Mouse (Mus musculus) urinary bladder, adult 18-20 months (tissue): Measurements from ENCODE around the gene Exosc2.
"Not testable (repeated sequence)": the region's sequence is repeated elsewhere in the genome, so short reads cannot be mapped to it uniquely, and the experiment has no call there.

Experiments
- DNase-seq, 2 experiments: peaks; one replicate each; pipeline ENCODE4 v3.0.0; 2022; ENCODE audit warnings: low spot score in 2 of 2, mixed read lengths in 2 of 2

The Exosc2 gene

DNA sequence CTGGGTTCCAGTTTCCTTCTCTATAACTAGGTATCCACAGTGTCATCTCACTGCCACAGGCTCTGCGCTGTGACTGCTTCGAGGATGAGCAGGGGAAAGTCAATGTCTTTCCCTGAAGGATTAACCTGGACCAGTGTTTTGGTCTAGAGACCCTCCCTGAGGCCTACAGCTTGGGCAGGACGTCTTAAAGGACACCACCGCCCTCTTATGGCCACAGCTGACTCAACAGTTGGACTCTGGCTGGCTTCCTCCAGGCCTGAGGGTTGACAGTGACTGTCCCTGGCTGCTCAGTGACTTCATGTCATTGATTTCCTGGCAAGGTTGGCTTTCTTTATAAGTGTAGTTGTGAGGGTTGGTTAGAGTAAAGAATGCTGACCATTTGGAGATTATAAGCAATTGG, 3.2 kb upstream of the Exosc2 start:
- DNase-seq, result no peak

DNA sequence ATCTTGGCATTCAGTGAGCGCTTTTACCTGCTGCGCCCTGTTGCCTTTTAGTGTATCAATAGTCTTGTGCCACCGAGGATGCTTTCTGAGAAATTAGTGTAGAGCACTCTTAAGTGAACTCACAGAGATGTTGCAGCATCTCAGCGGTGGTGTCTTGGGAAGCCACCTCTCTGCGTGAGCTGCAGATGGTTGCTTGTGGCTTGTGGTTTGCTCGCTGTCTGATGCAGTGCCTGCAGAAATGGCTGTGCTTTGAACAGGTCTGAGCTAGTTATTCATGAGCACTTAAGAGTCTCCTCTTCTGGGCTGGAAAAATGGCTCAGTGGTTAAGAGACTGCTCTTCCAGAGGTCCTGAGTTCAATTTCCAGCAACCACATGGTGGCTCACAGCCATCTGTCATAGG, 8.1 kb downstream of the Exosc2 start:
- DNase-seq, result no peak

GRCm38 (mm10) chr2:31681051-31681707, 10.7 kb downstream of the Exosc2 start:
- DNase-seq, result not testable (repeated sequence)

GRCm38 (mm10) chr2:31681731-31682235, 11.3 kb downstream of the Exosc2 start:
- DNase-seq, result no peak

- DNase-seq, result peak; percentile 27 to 37
Observed at GRCm38 (mm10) chr2:31683666-31684065, 13.2 kb downstream of the Exosc2 start.

DNA sequence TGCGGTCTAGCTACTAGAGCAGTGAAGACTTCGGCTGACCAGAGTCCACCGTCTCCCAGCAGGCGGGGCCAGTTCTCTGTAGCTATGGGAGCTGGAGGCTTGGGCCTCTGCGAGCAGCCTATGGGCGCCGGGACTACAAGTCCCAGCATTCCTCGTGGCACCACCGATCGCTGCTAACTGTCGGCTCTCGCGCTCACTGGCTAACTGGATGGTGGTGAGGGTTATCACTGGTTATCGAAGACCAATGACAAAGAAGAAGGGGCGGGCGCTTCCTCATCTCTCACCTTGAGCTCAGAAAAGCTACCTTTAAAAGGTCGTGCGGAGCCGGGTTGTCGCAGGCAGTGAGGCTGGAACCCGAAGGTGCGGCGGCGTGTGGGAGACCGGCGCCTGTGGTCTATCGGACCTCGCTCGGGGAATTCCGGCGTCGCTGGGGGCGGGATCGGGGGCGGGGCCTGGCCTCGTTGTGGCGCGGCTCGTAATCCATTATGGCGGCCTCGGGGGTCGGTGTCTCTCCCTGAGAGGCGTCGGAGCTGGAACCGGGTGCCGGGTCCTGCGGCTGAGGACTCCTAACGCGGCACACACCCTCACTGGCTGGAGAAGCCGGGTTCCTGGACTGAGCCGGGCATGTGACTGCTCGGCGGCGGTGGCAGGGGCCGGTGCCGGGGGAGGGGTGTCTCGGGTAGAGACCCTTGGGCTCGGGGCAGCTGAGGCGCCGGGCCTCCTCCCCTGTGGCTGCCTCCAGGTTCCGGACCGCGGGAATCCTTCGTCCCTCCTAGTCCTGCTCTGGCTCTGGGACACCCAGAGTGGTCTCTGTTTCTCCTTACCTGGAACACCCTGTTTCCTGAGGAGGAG, 17.8 kb downstream of the Exosc2 start, which contains the start of gene Abl1:
Gene Abl1 (plus strand): TSS at position 303 of the 852 bp plus-strand sequence.
- DNase-seq, result peak; percentile 85 to 95

- peak in 1 of 2 experiments; percentile 28 for DNase-seq
Observed at GRCm38 (mm10) chr2:31689045-31689444, 18.5 kb downstream of the Exosc2 start.

DNA sequence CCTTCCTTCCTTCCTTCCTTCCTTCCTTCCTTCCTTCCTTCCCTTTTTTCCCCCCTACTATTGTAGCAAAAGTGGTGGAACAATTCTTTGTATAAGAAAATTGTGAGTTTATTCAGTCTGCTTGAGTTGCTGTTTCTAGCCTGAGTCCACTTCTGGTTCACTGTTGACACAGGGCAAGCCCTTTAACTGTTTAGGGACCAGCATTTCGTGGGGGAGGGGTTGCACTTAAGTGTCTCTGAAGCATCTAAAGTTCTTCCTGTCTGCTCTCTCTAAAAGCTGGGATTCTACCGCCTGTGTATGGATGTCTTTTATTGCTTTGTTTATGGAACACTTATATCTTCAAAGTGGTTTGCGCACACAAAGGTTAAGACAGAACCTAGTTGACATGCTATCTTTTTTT, 19.5 kb downstream of the Exosc2 start:
- no peak for DNase-seq

DNA sequence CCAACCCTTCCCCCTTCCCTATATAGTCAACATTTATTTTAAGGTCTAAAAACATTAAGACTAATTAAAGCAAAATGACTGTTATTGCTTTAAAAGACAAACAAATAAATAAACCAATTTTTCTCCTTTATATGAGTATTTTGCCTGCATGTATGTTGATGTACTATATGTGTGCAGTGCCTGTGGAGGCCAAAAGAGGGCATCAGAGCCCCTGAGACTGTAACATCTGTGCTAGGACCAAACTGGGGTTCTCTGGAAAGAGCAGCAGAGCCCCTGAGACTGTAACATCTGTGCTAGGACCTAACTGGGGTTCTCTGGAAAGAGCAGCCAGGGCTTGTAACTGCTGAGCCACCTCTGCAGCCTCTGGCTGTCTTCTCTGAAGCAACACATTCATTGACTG, 27.7 kb downstream of the Exosc2 start:
- no peak for DNase-seq

DNA sequence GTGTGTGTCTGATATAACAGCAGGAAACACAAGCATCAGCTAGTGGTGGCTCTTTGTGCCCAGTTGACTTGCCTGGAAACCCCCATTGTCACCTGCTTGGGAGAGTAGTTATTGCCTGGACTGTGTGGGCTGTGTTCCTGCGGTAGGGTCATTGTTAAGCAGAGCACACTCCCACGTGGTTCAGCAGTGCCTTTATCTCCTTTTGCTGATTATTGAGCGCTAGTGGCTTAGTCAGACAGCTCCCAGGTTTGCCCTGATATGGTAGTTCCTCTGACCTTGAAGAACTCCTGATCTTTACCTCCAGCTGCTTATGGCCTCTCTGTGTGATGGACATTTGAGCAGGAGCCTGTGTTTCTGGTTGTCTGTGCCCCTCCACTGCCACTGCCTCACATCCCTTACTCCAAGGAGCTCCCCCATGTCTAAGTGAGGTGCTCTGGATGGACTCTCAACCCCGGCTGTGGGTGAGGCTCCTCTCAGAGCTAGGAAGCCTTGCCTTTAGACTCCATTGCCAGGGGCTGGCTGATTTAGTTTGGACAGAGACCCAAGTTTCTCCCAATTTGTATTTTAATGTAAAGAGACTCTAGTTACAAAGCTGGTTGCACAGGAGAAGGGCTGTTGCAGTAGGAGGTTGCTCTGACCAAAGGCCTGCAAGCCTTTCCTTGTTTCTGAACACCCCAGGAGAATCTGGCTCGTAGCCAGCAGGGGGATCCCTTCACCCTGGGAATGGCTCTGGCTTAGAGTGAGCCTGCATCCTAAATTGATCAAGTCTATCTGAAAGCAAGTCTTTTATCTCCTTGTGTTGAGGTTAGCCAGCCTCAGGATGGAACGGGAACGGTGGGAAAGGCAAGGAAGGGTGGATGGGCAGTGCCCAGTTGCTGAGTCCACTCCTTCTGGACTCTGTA, 30.3 kb downstream of the Exosc2 start:
- no peak for DNase-seq

DNA sequence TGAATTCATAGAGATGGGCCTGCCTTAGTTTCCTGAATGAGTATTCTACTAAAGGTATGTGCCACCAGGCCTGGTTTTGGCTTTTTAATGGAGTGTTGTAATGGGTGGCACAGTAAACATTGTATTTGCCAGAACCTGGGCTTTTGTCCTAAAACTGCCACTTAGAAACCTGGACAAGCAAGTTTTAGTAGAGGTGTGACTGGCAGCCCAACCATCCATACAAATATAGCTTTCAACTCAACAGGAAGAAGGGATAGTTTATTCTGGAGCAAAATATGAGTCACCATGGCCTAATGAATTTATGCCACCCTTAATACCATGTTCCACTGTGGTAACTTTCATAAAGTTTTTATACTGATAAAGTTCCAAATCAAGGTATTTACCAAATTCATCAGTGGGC, 32.7 kb downstream of the Exosc2 start:
- DNase-seq, result no peak

DNA sequence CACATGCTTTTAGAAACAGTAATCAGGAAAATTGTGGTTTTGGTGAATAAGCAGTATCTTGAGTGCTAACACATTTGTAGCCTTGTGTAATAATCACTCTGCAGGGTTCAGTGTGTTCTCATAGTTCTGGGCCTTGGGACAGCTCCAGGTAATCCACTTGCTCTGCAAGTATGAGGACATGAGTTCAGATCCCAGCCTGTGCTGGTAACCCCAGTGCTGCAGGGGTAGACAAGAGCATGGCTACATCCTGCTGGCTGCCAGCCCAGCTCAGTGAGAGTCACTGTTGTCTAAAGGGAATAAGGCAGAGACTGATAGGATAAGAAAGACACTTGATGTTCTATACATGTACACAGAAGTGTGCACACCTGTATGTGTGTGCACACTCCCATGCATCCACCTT, 35.4 kb downstream of the Exosc2 start:
- no peak for DNase-seq

- DNase-seq, result no peak
Observed at GRCm38 (mm10) chr2:31706531-31706930, 36.0 kb downstream of the Exosc2 start.

DNA sequence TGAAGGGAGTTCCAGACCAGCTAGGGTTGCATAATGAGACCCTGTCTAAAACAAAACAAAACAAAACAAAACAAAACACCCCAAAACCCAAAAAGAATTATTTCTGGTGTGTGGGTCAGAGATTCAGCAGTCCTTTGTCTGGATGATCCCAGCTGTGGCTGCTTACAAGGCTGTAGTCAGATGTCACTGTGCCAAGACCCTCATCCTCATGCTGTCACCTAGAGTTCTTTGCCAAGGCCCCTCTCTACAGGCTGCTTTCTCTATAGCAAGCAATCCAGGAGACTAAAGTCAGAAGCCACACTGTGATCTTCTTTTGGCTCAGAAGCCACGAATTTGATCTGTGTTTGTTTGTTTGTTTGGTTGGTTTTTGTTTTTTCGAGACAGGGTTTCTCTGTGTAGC, 42.2 kb downstream of the Exosc2 start:
- DNase-seq, result no peak

DNA sequence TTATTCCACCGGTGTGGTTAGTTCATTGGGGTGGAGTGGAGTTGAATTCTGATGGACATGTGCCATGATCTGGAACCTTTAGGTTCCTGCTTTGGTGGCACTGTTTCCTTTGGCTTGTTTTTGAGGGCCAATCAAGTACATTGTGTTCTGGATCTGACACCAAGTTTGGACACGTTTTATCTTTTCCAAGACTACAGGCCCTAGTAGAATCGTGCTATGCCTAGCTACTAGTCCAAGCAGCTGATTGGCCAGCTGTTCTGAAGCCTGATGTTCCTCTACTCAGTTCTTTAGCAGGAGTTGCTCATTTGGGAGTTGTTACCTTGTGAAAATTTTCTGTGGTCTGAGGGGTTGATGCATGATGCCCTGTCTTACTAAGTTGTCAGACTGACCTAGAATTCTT, 43.3 kb downstream of the Exosc2 start:
- no peak for DNase-seq

DNA sequence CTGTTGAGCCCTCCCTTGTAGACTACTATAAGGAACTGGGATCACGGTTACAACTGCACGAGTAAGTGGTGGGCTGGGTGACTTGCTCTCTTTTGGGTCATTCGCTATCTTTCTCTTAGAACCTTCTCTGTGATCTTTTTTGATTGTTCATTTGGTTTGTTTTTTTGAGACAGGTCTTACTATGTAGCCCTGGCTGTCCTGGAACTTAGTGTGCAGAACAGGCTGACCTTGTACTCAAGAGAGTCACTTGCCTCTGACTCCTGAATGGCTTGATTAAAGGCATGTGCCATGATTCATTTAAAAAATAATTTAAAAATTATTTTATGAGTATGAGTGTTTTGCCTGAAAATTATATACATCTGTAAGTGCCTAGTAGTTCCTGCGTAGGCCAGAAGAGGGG, 44.3 kb downstream of the Exosc2 start:
- no peak for DNase-seq

DNA sequence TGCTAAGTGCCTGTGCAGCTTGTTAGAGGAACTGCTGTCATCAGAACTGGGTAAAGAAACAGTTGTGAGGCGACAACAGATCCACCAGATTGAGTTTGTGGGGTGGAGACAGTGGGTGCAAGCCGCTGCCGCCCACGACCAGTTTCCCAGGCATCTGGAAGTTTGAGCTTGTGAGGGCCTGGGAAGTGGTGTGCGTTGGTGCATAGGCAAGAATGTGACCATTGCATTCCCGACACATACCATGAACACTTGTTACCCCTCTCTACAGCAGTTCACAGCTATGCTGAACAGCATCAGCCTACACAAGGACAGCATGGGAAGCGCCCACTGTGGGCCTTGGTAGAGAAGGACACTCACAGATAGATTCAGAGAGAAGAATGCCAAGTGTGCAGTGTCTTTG, 45.5 kb downstream of the Exosc2 start:
- DNase-seq, result no peak

- DNase-seq, result no peak
Observed at GRCm38 (mm10) chr2:31719202-31719880, 48.8 kb downstream of the Exosc2 start.

- no peak for DNase-seq
Observed at GRCm38 (mm10) chr2:31719944-31720343, 49.4 kb downstream of the Exosc2 start.

DNA sequence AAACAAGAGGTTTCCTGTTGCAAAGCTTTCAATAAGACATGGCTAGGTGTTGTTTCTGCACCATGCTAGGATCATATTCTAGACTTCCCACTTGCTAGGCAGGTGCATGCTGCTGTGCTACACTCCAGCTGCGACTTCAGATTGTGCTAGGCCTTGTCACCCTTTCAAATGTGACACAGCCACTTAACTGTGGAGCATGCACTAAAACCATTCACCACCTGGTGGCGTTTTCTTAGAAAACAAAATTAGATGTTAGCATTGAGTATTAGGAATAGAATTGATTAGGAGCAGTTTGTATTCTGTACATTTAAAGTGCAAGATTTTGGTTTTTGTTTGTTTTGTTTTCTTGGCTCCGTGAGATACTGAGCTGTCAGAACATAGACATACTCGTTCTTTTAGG, 50.3 kb downstream of the Exosc2 start:
- no peak for DNase-seq

DNA sequence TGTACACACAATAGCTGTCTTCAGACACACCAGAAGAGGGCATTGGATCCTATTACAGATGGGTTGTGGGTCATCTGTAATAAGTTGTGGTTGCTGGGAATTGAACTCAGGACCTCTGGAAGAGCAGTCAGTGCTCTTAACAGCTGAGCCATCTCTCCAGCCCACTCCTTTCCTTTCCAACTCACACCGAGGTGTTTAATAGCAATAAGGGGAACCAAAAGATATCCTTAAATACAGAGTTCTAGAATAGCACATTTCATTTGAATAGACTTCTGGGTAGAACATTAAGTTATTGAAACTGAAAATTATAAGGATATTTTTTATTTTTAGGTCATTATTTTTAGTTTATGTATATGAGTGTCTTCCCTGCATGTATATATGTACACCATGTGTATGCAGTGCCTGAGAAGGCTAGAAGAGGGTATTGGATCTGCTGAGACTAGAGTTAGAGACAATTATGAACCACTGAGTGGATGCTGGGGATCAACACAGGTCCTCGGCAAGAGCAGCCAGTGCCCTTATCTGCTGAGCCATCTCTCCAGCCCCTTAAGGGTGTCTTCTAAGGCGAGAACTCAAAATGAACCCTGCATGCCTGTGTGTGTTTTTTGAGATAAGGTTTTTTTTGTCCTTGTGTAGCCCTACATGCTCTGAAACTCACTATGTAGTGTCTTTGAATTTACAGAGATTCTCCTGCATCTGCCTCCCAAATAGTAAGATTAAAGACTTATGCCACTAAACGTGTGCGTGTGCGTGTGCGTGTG, 54.4 kb downstream of the Exosc2 start:
- DNase-seq, result no peak
